Mouse (Mus musculus) kidney, postnatal 0 days (tissue): ENCODE measurements around the gene Cdc25a. TPM values are rescaled to one million over a fixed set of nuclear protein-coding genes. Genes with fewer than 3 reads are reported as not detected.

Source experiments
- ATAC-seq: fragments of 200-750 bp; cut with Nextera tagmentation; replicated peaks from 2 replicates; pipeline ENCODE4 v1.8.0; 2017; ENCODE audit warnings: low read depth, moderate number of reproducible peaks, moderate TSS enrichment, moderate library complexity; ENCODE audit not compliant: low FRiP score
- DNase-seq: peaks from one replicate; pipeline ENCODE4 v3.0.0-alpha.2; 2016; ENCODE audit warnings: low spot score
- H3K27ac ChIP-seq: fragments of 300-500 bp; sonication (generic); 2 replicates; pipeline ENCODE4 v1.5.1; 2014; ENCODE audit warnings: mild to moderate bottlenecking
- H3K27me3 ChIP-seq: fragments of 300-500 bp; sonication (generic); 2 replicates; pipeline ENCODE4 v1.6.1; 2014; ENCODE audit warnings: low read length, mixed read lengths; ENCODE audit not compliant: insufficient read depth
- H3K36me3 ChIP-seq: fragments of 300-500 bp; sonication (generic); 2 replicates; pipeline ENCODE4 v1.6.1; 2014; ENCODE audit warnings: low read length, mixed read lengths; ENCODE audit not compliant: insufficient read depth
- H3K4me1 ChIP-seq: fragments of 300-500 bp; sonication (generic); replicated peaks from 2 replicates; pipeline ENCODE4 v1.6.1; 2014; ENCODE audit warnings: antibody characterized with exemption, low read length, mixed read lengths; ENCODE audit not compliant: insufficient read depth
- H3K4me2 ChIP-seq: fragments of 300-500 bp; sonication (generic); 2 replicates; pipeline ENCODE4 v1.6.1; 2014; ENCODE audit warnings: mild to moderate bottlenecking, low read length, moderate library complexity, mixed read lengths
- H3K4me3 ChIP-seq: fragments of 300-500 bp; sonication (generic); replicated peaks from 2 replicates; pipeline ENCODE4 v1.5.1; 2014; ENCODE audit warnings: low read depth, low read length
- H3K9ac ChIP-seq: fragments of 300-500 bp; sonication (generic); 2 replicates; pipeline ENCODE4 v1.6.1; 2014; ENCODE audit warnings: low read depth, low read length
- H3K9me3 ChIP-seq: fragments of 300-500 bp; sonication (generic); replicated peaks from 2 replicates; pipeline ENCODE4 v1.6.1; 2016; ENCODE audit warnings: low read length, inconsistent platforms, mixed read lengths
- CTCF ChIP-seq: IDR thresholded peaks from 2 replicates; pipeline ENCODE4 v1.5.1; 2016; ENCODE audit warnings: antibody characterized with exemption, low read depth, mild to moderate bottlenecking, moderate library complexity
- WGBS: fragments of 180-500 bp; shearing (Covaris S2); extraction: QIAGEN DNeasy Blood & Tissue Kit; methylation state at CpG from one replicate; pipeline ENCODE4 v1.1.7; 2014; 5-methylcytosine and 5-hydroxymethylcytosine counted together
- polyA plus RNA-seq: library from polyadenylated mRNA; unstranded; fragments of >200 nt; fragmentation: Nextera tagmentation; extraction: Ambion mirVana; gene quantifications from 2 replicates; pipeline ENCODE4 v1.2.1, GENCODE M21; 2015

Gene Cdc25a
- polyA plus RNA-seq, 1 experiment from 2014 or later = 15.7 TPM

DNA sequence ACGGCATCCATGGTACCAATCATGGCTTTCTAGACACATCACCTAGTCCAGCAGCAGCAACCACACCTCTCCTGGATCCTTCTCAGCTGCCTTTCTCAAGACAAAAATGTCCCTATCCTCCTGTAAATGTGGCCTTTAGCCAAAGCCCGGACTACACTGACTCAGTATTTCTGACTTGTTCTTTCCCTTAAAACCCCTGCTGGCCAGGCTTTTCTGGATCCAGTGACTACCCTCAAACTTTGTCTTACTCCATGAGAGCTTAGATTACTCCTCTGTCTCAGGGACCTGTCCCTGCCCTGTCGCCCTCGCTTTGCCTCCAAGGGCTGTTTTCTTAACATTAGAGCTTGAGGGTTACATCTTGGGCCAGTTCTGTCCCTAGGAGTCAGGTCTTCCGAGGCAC lies 25.3 kb upstream of the Cdc25a start:
- no peak overlapping the region for H3K9ac ChIP-seq
- no peak overlapping the region for H3K4me3 ChIP-seq
- no peaks in the 10 kb centered on the region for H3K27me3 ChIP-seq
- H3K36me3 ChIP-seq = peaks cover 4% of the 10 kb centered on the region; the same call in 1 of the 2 replicates
- no peaks in the 10 kb centered on the region for H3K9me3 ChIP-seq
- no peaks in the 10 kb centered on the region for H3K4me1 ChIP-seq
- no peak for TF ChIP-seq CTCF
- no peak overlapping the region for H3K4me2 ChIP-seq
- DNase-seq (no peak), ATAC-seq (no peak)
- H3K27ac ChIP-seq = no peak overlapping the region
- WGBS = 82% methylated on average over 5 of the region's 5 CpGs

DNA sequence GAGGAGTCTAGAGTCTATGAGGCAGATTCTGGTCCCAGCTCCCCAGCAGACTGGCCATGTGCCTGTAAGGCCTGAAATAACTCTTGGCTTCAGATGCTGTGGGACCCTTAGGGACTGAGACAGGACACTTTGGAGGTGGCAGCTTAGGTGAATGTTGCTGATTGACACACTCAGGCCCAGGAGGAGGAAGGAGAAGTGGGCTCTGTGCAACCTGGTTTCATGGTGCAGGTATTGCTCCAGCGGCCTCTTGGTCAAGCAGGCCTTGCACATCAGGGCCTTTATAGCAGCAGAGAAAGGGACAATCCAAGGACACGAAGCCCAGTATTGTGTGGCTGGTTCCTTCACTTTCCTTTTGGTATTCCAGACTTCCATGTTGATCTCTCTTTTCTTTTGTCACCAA lies 21.0 kb upstream of the Cdc25a start:
- WGBS = 85% methylated on average over 2 of the region's 2 CpGs

DNA sequence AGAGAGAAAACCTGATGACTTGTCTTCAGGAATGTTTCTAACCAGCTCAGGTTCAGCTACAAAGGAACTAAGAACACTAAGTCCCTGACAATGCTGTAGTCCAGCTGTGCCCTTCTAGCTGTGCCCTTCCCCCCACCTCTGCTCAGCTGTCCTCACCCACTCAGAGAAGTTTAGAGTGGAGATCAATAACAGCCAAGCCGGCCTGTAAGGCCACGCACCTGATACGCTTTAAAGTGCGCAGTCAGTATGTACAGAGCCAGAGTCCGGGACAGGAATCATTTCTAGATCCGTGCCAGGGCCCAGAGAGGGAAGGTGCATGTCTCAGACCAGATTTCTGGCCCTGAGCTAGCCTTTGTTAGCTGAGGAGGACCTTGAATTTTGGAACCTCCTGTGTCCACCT lies 19.4 kb upstream of the Cdc25a start:
- Histone ChIP-seq H3K4me1 (no peaks in the 10 kb centered on the region), H3K27ac (no peak overlapping the region), H3K4me2 (no peak overlapping the region), H3K9me3 (no peaks in the 10 kb centered on the region), H3K36me3 (no peaks in the 10 kb centered on the region), H3K27me3 (no peaks in the 10 kb centered on the region), H3K4me3 (no peak overlapping the region), H3K9ac (no peak overlapping the region)
- ATAC-seq (no peak), DNase-seq (no peak)
- no peak for TF ChIP-seq CTCF
- WGBS = 86% methylated on average over 6 of the region's 6 CpGs

More for the DNA sequence above, 21.0 kb upstream of the Cdc25a start:
- no peak overlapping the region for H3K4me3 ChIP-seq
- no peak overlapping the region for H3K4me2 ChIP-seq
- TF ChIP-seq CTCF = no peak
- H3K9ac ChIP-seq = no peak overlapping the region
- no peaks in the 10 kb centered on the region for H3K27me3 ChIP-seq
- no peak overlapping the region for H3K27ac ChIP-seq
- no peaks in the 10 kb centered on the region for H3K36me3 ChIP-seq
- DNase-seq = no peak
- no peaks in the 10 kb centered on the region for H3K4me1 ChIP-seq
- no peak for ATAC-seq
- H3K9me3 ChIP-seq = no peaks in the 10 kb centered on the region

GRCm38 (mm10) chr9:109862397-109863044 lies 12.9 kb upstream of the Cdc25a start:
- no peak overlapping the region for H3K9ac ChIP-seq
- 15% methylated on average over 20 of the region's 20 CpGs for WGBS
- no peak; the same call in 1 of the 2 replicates for ATAC-seq
- H3K4me3 ChIP-seq = no peak overlapping the region
- H3K9me3 ChIP-seq = no peaks in the 10 kb centered on the region
- peak; percentile 95 for TF ChIP-seq CTCF
- no peaks in the 10 kb centered on the region for H3K4me1 ChIP-seq
- no peaks in the 10 kb centered on the region for H3K27me3 ChIP-seq
- peak overlapping the region; percentile 39 for H3K4me2 ChIP-seq
- DNase-seq = peak; percentile 74
- no peak overlapping the region for H3K27ac ChIP-seq
- H3K36me3 ChIP-seq = no peaks in the 10 kb centered on the region

DNA sequence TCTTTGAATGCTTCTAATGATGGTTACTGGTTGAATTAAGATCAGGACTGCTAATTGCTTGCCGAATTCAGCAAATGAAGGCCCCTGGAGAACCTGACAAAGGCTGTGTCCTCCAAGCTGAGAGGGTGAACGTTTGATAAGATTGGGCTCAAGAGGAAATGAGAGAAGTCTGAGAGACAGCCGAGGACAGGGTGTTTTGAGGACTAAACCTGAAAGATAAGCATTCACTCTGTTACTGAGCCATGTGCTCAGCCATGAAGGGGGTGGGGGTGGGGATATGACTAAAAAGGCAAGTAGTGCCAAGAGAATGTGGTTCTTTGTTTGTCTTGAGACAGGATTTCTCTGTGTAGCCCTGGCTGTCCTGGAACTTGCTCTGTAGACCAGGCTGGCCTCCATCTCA lies 12.3 kb upstream of the Cdc25a start:
- Histone ChIP-seq H3K27me3 (no peaks in the 10 kb centered on the region), H3K27ac (no peak overlapping the region), H3K9me3 (no peaks in the 10 kb centered on the region), H3K36me3 (no peaks in the 10 kb centered on the region), H3K4me2 (no peak overlapping the region), H3K4me3 (no peak overlapping the region), H3K4me1 (no peaks in the 10 kb centered on the region), H3K9ac (no peak overlapping the region)
- no peak for DNase-seq
- no peak for TF ChIP-seq CTCF
- WGBS = 57% methylated on average over 3 of the region's 3 CpGs
- no peak for ATAC-seq

DNA sequence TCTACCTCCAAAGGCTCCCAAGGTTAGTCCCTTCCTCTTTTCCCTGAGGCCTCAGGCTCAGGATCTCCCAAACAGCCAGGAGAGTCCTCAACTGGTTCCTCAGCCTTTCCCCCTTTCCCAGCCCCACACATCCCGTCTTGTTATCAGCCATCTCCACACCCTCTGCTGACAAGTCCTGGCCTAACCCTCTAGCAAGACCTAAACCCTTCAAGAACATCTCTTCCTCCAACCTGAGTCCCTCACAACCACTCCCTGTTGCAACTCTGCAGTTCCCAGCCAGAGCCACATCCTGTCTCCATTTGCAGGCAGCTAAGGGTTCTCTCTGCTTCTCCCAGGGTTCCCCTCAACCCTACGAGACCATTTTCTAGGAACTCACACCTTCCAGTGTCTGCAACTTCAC lies 9.2 kb upstream of the Cdc25a start:
- ATAC-seq (no peak), DNase-seq (no peak)
- Histone ChIP-seq H3K9me3 (no peaks in the 10 kb centered on the region), H3K9ac (no peak overlapping the region), H3K4me3 (no peak overlapping the region), H3K36me3 (no peaks in the 10 kb centered on the region), H3K27me3 (no peaks in the 10 kb centered on the region), H3K4me2 (no peak overlapping the region), H3K27ac (no peak overlapping the region), H3K4me1 (no peaks in the 10 kb centered on the region)
- no peak for TF ChIP-seq CTCF
- WGBS = 60% methylated on average over 2 of the region's 2 CpGs
